Mouse (Mus musculus): ENCODE data around the gene Fut7.
A peak's percentile ranks its signal among the peaks of the same experiment; 100 is the strongest.

The Fut7 gene

GRCm38 (mm10) chr2:25460135-25460534, 37.1 kb downstream of the Fut7 start:
- DNase-seq (ENCODE audit: low spot score in 2 of 2) = no peak

DNA sequence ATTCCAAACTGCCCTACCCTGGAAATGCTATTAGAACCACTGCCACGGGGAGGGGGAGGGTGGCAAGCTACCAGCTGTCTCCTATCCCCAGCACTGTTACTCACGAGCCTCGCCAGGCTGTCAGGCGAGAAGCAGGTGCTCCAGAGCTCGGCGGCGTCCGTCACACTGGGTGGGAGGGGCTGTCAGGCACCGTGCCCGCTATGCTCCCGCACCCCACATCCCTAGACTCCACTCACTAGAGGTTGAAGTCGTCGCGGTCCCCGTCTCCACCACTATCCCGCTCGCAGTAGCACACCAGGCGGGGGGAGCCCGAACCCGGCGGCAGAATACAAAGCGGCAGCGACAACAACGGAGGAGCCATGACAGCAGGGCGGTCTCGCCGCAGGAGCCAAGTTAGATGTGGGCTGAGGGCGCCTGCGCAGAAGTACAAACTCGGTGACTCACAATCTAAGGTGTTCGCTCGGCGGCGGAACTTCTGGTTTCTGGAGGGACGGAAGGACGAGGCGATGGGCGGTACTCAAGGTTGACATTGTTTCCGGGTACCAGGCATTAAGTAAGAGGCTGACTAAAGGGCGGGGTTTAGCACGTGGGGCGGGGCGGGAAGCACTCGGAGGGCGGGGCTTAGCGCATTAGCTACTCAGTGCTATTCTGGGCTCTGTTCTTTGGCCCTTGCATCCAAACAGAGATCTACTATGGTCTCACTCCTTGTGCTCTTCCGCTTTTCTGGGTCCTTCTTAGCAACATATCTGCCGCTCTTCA, 37.7 kb downstream of the Fut7 start, which contains the start of gene Paxx:
TSS of gene Paxx (minus strand) at position 544 of the 759 bp plus-strand sequence.
- peak; percentile 90 to 91 for DNase-seq (ENCODE audit: low spot score in 2 of 2)

DNA sequence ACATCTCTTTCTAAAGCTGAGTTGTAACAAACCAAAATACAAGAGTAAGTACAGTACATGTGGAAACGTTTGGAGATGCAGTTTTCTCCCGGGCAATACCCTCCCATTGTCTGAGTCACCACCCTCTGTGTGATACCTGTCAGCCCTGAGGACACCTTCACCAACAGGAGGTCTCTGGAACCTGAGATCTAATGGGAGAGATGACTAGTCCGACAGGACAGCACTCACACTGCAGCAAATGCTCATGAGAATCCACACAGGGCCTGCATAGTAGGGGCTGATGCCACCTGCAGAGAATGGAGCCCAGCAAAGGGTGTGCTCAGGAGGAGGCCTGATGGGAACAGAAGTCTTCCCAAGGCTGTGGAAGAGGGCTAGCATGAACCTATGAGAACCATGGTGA, 38.3 kb downstream of the Fut7 start:
- no peak for DNase-seq (ENCODE audit: low spot score in 2 of 2)

- DNase-seq (ENCODE audit: low spot score in 2 of 2) = no peak
These were observed 40.6 kb downstream of the Fut7 start for GRCm38 (mm10) chr2:25463630-25464029.

DNA sequence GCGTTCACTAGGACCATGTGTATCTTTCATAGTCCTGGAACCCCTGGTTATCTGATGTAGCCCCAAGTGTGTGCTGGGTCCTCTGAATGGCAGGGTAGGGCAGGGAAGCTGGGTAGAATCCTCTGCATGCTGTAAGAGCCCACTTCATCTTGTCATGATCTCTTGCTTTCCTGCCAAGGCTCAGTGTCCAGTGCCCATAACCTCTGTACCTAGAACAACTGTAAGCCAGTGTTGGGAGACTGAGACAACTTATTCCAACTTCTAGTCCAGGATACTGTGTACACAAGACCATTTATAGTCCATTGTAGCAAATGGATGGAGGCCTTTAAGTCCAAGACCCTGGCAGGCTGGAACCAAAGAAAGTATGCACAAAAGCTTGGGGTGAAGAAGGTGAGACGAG, 42.2 kb downstream of the Fut7 start:
- DNase-seq (ENCODE audit: low spot score in 2 of 2) = no peak

GRCm38 (mm10) chr2:25465816-25466635, 43.0 kb downstream of the Fut7 start:
- no peak for DNase-seq (ENCODE audit: low spot score in 2 of 2)

GRCm38 (mm10) chr2:25467606-25468303, 44.7 kb downstream of the Fut7 start:
- no peak for DNase-seq (ENCODE audit: low spot score in 2 of 2)

GRCm38 (mm10) chr2:25468962-25469915, 46.2 kb downstream of the Fut7 start:
- no peak for DNase-seq (ENCODE audit: low spot score in 2 of 2)

DNA sequence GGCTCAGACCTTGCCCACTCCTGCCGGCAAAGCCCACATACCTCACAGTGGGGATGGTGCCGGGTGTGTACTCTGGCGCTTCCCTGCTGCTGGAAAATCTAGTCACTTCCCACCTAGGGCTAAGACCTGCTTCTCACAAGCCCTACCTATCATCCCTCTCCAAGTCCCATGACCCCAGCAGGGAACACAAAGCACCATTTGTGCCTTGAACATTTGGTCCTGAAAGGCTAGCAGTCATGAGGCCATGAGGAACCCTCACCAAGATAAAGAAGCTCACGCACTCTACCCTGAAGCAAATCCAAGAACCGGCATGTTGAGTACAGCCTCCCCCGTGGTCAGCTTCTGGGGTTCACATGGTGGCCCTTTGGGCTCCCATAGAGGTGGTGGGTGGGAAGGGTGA, 46.9 kb downstream of the Fut7 start, which contains the start of gene Ptgds:
TSS of gene Ptgds (minus strand) at position 78 of the 400 bp plus-strand sequence.
- no peak for DNase-seq (ENCODE audit: low spot score in 2 of 2)

- no peak for DNase-seq (ENCODE audit: low spot score in 2 of 2)
These were observed 49.5 kb downstream of the Fut7 start for GRCm38 (mm10) chr2:25472550-25472949.

All from urinary bladder, adult 18-20 months (tissue).